Mouse (Mus musculus) adrenal gland, adult 10 weeks (tissue): Measurements from ENCODE around the gene Eps15l1. TPM values are rescaled to one million over a fixed set of nuclear protein-coding genes. Genes with fewer than 3 reads are reported as not detected.

ENCODE experiments used
- polyA plus RNA-seq: library from polyadenylated mRNA; stranded (reverse); fragments of 350-450 nt; fragmentation: Illumina TruSeq; extraction: RNeasy Lipid Tissue Mini Kit (QIAGEN cat#74804); gene quantifications from one replicate; pipeline ENCODE4 v1.2.3, GENCODE M21; 2014; ENCODE audit warnings: low read depth, low replicate concordance

Eps15l1 gene
- 32.2 TPM for polyA plus RNA-seq

DNA sequence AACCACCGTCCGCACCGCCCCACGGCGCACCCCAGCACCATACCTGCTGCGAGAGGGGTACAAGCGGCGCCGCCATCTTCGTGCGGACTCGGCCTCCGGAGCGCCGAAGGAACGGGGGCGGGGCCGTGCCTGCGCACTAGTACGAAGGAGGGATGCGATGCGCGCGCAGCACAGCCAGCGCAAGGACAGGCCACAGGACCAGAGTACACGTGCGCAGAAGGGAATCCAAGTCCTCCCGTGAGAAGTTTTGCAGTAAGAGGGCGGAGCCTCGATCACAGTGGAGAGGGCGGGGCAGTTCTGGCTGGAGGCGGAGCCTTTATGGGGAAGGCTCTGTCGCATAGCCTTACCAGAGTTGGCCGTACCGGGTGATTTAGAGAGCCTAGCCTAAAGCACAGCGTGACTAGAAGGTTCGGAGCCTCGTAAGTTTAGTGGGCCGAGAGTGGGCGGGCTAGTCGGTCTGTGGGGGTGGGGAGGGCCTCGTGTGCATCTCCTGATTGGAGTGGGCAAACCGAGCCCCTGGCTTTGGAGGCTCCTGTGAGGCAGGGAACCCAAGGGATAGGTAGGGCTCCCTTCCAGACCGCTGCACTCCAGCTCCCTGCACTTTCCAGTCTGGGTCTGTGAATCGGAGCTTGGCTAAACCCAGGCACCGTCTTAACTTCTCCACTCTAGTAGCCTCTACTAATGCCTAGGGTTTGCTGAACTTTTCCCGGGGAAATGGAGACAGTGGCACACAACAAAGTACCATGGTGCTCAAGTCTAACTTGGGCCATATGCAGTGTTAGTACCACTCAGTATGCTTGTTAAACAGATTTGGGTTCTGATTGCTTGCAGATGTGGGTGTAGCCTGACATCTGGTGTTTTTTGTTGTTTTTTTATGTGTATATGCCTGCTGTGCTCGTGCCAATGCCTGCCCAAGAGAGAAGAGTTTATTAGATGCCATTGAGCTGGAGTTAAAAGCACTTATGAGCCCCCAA lies at the start of gene Eps15l1:
TSS of gene Eps15l1 (minus strand) at position 99 of the 974 bp plus-strand sequence.

DNA sequence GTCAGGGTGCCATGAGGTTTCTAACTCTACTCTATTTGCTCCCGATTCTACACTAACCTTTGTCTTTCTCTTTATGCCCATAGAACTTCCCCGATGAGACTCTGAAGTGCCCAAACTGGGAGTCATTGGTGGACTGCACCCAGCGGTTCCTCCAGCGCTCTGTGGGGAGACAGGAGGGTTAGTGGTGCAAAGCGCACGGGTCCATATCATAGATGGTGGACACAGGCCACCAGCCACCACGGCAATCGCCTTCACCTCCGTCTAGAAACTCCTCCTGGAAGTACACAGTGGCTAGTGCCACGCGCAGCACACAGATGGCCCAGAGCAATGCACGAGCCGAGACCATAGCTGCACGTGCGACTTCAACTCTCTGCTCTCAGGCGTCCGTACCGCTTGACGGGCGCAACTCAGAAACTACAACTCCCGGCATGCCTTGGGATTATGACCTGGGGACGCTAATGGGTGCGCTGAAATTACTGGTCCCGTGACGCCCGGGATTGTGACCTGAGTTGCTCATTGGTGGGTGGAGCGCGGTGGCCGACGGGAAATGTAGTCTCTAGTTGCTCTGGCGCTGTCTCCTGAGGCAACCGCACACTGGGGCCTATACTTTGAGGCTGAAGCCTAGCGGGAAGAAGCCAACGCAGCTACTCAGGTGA lies 22.2 kb upstream of the Eps15l1 start, which contains the start of the genes Calr3 and 1700030K09Rik:
TSS of gene Calr3 (minus strand) at position 533 of the 656 bp plus-strand sequence.
TSS of gene 1700030K09Rik (plus strand) at position 543 of the 656 bp plus-strand sequence.

GRCm38 (mm10) chr8:72318801-72319322 lies 102.4 kb downstream of the Eps15l1 start, which contains the start of gene Klf2:
Klf2 (plus strand) TSS chr8:72319033.

GRCm38 (mm10) chr8:72305210-72305905 lies 115.9 kb downstream of the Eps15l1 start, which contains the start of gene Gm10282:
Gm10282 (minus strand) TSS chr8:72305260.

Other genes starting within 250 kb of the Eps15l1 start
- gene Hsh2d, start 231.8 kb downstream of the Eps15l1 start, polyA plus RNA-seq, result not detected
- not detected for gene Cib3, start 208.6 kb downstream of the Eps15l1 start, polyA plus RNA-seq
- not detected for gene Gm11034, start 207.8 kb downstream of the Eps15l1 start, polyA plus RNA-seq
- 80.7 TPM for gene Fam32a, start 201.7 kb downstream of the Eps15l1 start, polyA plus RNA-seq
- 13.4 TPM for gene Ap1m1, start 181.4 kb downstream of the Eps15l1 start, polyA plus RNA-seq
- 2.2 TPM for gene Gm10282, start 116.2 kb downstream of the Eps15l1 start, polyA plus RNA-seq
- 16.3 TPM for gene Klf2, start 102.4 kb downstream of the Eps15l1 start, polyA plus RNA-seq
- 6.9 TPM for gene Calr3, start 22.4 kb upstream of the Eps15l1 start, polyA plus RNA-seq
- gene 1700030K09Rik, start 22.4 kb upstream of the Eps15l1 start, polyA plus RNA-seq, result 1.6 TPM
- 5.4 TPM for gene Cherp, start 53.8 kb upstream of the Eps15l1 start, polyA plus RNA-seq
- 26.6 TPM for gene Slc35e1, start 71.2 kb upstream of the Eps15l1 start, polyA plus RNA-seq
- 2.4 TPM for gene Med26, start 126.8 kb upstream of the Eps15l1 start, polyA plus RNA-seq
- gene Smim7, start 149.6 kb upstream of the Eps15l1 start, polyA plus RNA-seq, result 41.8 TPM
- gene Tmem38a, start 150.6 kb upstream of the Eps15l1 start, polyA plus RNA-seq, result 1.6 TPM
- 0.12 TPM for gene Nwd1, start 225.3 kb upstream of the Eps15l1 start, polyA plus RNA-seq